Mouse (Mus musculus) intestine, embryonic 14.5 days (tissue): ENCODE data around the gene Bricd5. TPM values are rescaled to one million over a fixed set of nuclear protein-coding genes. Genes with fewer than 3 reads are reported as not detected.

Experiments
- ATAC-seq: fragments of 200-750 bp; cut with Nextera tagmentation; replicated peaks from 2 replicates; pipeline ENCODE4 v1.8.0; 2017; ENCODE audit warnings: low read depth, moderate number of reproducible peaks, moderate TSS enrichment, moderate library complexity; ENCODE audit not compliant: low FRiP score, low TSS enrichment
- DNase-seq: peaks from one replicate; pipeline ENCODE4 v3.0.0-alpha.2; 2018; ENCODE audit warnings: low spot score
- H3K27ac ChIP-seq: fragments of 300-500 bp; sonication (generic); 2 replicates; pipeline ENCODE4 v1.5.1; 2014; ENCODE audit warnings: low read depth, mild to moderate bottlenecking, control low read depth
- H3K27me3 ChIP-seq: fragments of 300-500 bp; sonication (generic); replicated peaks from 2 replicates; pipeline ENCODE4 v1.6.1; 2014; ENCODE audit warnings: low read length, control low read depth; ENCODE audit not compliant: control insufficient read depth, insufficient read depth
- H3K36me3 ChIP-seq: fragments of 300-500 bp; sonication (generic); 2 replicates; pipeline ENCODE4 v1.6.1; 2014; ENCODE audit warnings: low read length, control low read depth; ENCODE audit not compliant: control insufficient read depth, insufficient read depth
- H3K4me1 ChIP-seq: fragments of 300-500 bp; sonication (generic); replicated peaks from 2 replicates; pipeline ENCODE4 v1.6.1; 2014; ENCODE audit warnings: low read length, control low read depth, mixed read lengths; ENCODE audit not compliant: control insufficient read depth, insufficient read depth
- H3K4me2 ChIP-seq: fragments of 300-500 bp; sonication (generic); 2 replicates; pipeline ENCODE4 v1.6.1; 2014; ENCODE audit warnings: low read length
- H3K4me3 ChIP-seq: fragments of 300-500 bp; sonication (generic); 2 replicates; pipeline ENCODE4 v1.5.1; 2014; ENCODE audit warnings: low read depth, low read length, control low read depth, mixed read lengths
- H3K9ac ChIP-seq: fragments of 300-500 bp; sonication (generic); 2 replicates; pipeline ENCODE4 v1.6.1; 2014; ENCODE audit warnings: mild to moderate bottlenecking, low read length
- H3K9me3 ChIP-seq: fragments of 300-500 bp; sonication (generic); 2 replicates; pipeline ENCODE4 v1.6.1; 2016; ENCODE audit warnings: low read length, control low read depth; ENCODE audit not compliant: control insufficient read depth
- WGBS: fragments of 180-500 bp; shearing (Covaris S2); extraction: QIAGEN DNeasy Blood & Tissue Kit; methylation state at CpG from one replicate; pipeline ENCODE4 v1.1.7; 2014; 5-methylcytosine and 5-hydroxymethylcytosine counted together
- polyA plus RNA-seq: library from polyadenylated mRNA; unstranded; fragments of >200 nt; fragmentation: Nextera tagmentation; extraction: Ambion mirVana; gene quantifications from 2 replicates; pipeline ENCODE4 v1.2.1, GENCODE M21; 2014

Gene Bricd5
- polyA plus RNA-seq, 1 experiment from 2014 or later: 0.53 TPM

GRCm38 (mm10) chr17:24469336-24469909 lies 4.3 kb upstream of the Bricd5 start:
- peaks cover 22% of the 10 kb centered on the region for H3K4me1 ChIP-seq
- peak overlapping the region; percentile 91 for H3K4me3 ChIP-seq
- DNase-seq: no peak
- H3K9me3 ChIP-seq: no peaks in the 10 kb centered on the region
- 16% methylated on average over 7 of the region's 7 CpGs for WGBS
- no peak for ATAC-seq
- peak overlapping the region; percentile 71 for H3K27ac ChIP-seq
- H3K9ac ChIP-seq: peak overlapping the region; percentile 85
- H3K36me3 ChIP-seq: peaks cover 13% of the 10 kb centered on the region
- H3K27me3 ChIP-seq: no peaks in the 10 kb centered on the region
- H3K4me2 ChIP-seq: peak overlapping the region; percentile 97

GRCm38 (mm10) chr17:24469910-24470602 lies 3.6 kb upstream of the Bricd5 start, which contains the start of the genes E4f1 and Pgp:
TSS of gene E4f1 (minus strand) at chr17:24470313.
TSS of gene Pgp (plus strand) at chr17:24470392.
- under 1% methylated on average over 72 of the region's 75 CpGs for WGBS
- DNase-seq (peak; percentile 98), ATAC-seq (peak; percentile 96)
- Histone ChIP-seq H3K27ac (peak within 1 kb of the TSS; percentile 71), H3K27me3 (no peaks in the 10 kb centered on the region), H3K4me3 (peak within 1 kb of the TSS; percentile 91), H3K9me3 (no peaks in the 10 kb centered on the region), H3K9ac (peak within 1 kb of the TSS; percentile 85), H3K4me2 (peak within 1 kb of the TSS; percentile 97), H3K4me1 (peaks cover 22% of the 10 kb centered on the region), H3K36me3 (peaks cover 19% of the 10 kb centered on the region)

DNA sequence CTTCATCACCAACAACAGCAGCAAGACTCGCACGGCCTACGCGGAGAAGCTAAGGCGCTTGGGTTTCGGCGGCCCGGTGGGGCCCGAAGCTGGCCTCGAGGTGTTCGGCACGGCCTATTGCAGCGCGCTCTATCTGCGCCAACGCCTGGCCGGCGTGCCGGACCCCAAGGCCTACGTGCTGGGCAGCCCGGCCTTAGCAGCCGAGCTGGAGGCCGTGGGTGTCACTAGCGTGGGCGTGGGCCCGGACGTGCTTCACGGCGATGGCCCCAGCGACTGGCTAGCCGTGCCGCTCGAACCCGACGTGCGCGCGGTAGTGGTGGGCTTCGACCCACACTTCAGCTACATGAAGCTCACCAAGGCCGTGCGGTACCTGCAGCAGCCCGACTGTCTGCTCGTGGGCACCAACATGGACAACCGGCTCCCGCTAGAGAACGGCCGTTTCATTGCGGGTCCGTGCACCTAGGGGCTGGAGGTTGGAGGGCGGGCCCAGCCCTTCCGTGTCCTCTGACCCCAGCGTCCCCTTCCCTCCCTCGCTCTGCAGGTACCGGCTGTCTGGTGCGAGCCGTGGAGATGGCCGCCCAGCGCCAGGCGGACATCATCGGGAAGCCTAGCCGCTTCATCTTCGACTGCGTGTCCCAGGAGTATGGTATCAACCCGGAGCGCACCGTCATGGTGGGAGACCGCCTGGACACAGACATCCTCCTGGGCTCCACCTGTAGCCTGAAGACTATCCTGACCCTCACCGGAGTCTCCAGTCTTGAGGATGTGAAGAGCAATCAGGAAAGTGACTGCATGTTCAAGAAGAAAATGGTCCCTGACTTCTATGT lies 2.8 kb upstream of the Bricd5 start:
- H3K4me2 ChIP-seq: peak overlapping the region; percentile 97
- DNase-seq (peak; percentile 65), ATAC-seq (peak; percentile 20)
- peaks cover 28% of the 10 kb centered on the region for H3K36me3 ChIP-seq
- H3K4me1 ChIP-seq: peaks cover 22% of the 10 kb centered on the region
- peak overlapping the region; percentile 91 for H3K4me3 ChIP-seq
- 2% methylated on average over 64 of the region's 68 CpGs for WGBS
- H3K9me3 ChIP-seq: no peaks in the 10 kb centered on the region
- no peaks in the 10 kb centered on the region for H3K27me3 ChIP-seq
- H3K9ac ChIP-seq: peak overlapping the region; percentile 85
- H3K27ac ChIP-seq: peak overlapping the region; percentile 71

GRCm38 (mm10) chr17:24472512-24472911 lies 1.2 kb upstream of the Bricd5 start:
- H3K36me3 ChIP-seq: peaks cover 44% of the 10 kb centered on the region
- H3K9ac ChIP-seq: no peak overlapping the region; the same call in 1 of the 2 replicates
- ATAC-seq (no peak), DNase-seq (no peak)
- H3K27ac ChIP-seq: peak overlapping the region; percentile 40; the same call in 1 of the 2 replicates
- no peaks in the 10 kb centered on the region for H3K9me3 ChIP-seq
- peak overlapping the region; percentile 97 for H3K4me2 ChIP-seq
- peaks cover 22% of the 10 kb centered on the region for H3K4me1 ChIP-seq
- WGBS: 75% methylated on average over 4 of the region's 4 CpGs
- no peak overlapping the region for H3K4me3 ChIP-seq
- no peaks in the 10 kb centered on the region for H3K27me3 ChIP-seq

DNA sequence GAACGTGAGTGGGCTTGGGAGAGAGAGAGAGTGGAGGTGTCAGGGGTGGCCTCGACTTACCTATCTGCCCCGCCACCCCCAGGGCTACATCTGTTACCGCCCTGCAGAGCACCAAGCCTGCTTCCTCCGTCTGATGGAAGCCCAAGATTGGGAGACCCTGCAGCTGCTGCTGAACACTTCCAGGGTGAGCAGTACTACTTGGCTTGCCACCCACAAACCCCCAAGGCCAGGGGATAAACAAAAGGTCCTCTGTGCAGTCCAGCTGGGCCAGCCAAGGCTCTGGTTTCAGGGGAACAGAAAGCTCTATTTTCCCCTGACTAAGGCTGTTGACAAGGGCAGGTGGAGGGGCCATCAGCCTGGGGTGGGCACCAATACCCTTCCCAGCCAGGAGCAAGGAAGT lies 873 bp downstream of the Bricd5 start:
- Histone ChIP-seq H3K36me3 (peaks cover 44% of the 10 kb centered on the region), H3K4me3 (no peak overlapping the region), H3K4me1 (peaks cover 29% of the 10 kb centered on the region), H3K27me3 (no peaks in the 10 kb centered on the region), H3K9me3 (no peaks in the 10 kb centered on the region), H3K4me2 (no peak overlapping the region), H3K9ac (no peak overlapping the region), H3K27ac (no peak overlapping the region)
- DNase-seq (no peak), ATAC-seq (no peak)
- 89% methylated on average over 5 of the region's 5 CpGs for WGBS

DNA sequence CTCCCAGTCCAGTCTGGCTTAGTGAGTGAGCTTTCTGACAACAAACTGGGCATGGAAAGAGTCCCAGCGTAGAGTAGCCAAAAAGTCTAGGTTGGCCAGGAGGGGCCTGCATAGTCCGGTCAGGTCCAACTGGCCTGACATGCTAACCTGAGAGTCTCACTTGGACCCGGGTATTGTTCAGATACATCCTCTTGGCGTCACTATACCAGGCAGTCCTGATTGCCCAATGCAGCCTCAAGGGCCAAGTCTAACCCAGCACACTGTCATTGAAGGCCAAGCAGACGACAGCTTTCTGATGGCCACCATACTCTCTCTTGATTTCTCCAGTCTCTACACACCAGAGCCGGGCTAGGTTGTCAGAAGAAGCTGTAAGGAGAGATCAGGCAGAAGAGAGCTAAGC lies 1.9 kb downstream of the Bricd5 start:
- no peak overlapping the region for H3K27ac ChIP-seq
- no peak for DNase-seq
- H3K4me2 ChIP-seq: no peak overlapping the region
- H3K4me3 ChIP-seq: no peak overlapping the region
- H3K27me3 ChIP-seq: no peaks in the 10 kb centered on the region
- H3K9ac ChIP-seq: no peak overlapping the region
- H3K9me3 ChIP-seq: no peaks in the 10 kb centered on the region
- 95% methylated on average over 6 of the region's 6 CpGs for WGBS
- no peak for ATAC-seq
- H3K4me1 ChIP-seq: peaks cover 36% of the 10 kb centered on the region
- H3K36me3 ChIP-seq: peaks cover 44% of the 10 kb centered on the region

DNA sequence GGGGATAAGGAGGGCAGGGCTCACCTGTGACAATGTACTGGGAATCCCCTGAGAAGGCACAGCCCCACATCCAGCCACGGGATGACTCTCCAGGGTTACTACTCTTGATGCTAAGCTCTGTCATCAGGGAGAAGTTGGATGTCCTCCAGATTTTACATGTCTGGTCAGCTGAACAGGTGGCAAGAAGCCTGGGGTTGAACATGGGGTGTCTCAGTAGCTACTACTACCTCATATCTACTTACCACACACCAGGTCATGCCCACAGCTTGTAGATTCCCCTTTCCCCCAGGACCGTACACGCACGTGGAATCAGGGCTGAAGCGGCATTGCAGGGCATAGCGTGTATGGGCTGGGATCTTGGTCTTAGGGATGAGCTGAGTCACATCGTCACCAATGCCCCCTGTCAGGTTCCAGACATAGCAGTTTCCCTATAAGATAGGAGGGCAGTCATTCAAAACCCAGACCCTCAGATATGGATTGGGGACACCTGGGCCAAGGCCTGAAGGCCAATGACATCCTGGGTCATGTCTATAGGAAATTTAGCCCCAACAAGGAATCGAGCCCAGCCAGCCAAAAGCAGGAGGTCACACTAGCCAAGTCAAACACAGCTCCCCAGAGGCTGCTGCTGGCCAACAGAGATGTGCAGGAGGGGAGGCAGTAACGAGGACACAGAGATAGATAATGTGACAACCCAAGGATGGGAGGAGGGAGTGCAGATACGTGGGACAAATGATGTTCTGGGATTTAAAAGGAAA lies 2.5 kb downstream of the Bricd5 start:
- 93% methylated on average over 10 of the region's 10 CpGs for WGBS
- H3K4me3 ChIP-seq: no peak overlapping the region
- no peak overlapping the region for H3K9ac ChIP-seq
- H3K4me1 ChIP-seq: peaks cover 33% of the 10 kb centered on the region
- DNase-seq: no peak
- peaks cover 44% of the 10 kb centered on the region for H3K36me3 ChIP-seq
- no peaks in the 10 kb centered on the region for H3K27me3 ChIP-seq
- ATAC-seq: no peak
- no peaks in the 10 kb centered on the region for H3K9me3 ChIP-seq
- no peak overlapping the region for H3K4me2 ChIP-seq
- no peak overlapping the region for H3K27ac ChIP-seq
